10 mouse cellular contexts compared by ENCODE assay signal in genomic region chr7:81565381-81566055, GRCm38 (mm10). TPM values are rescaled to one million over a fixed set of nuclear protein-coding genes. Genes with fewer than 3 reads are reported as not detected.
DNase-seq lines count a peak whose midpoint lies in the region; ATAC-seq and TF ChIP-seq lines count a peak whose summit lies in the region.
"Had no signal": no experiment of that assay in that cellular context is flagged by ENCODE, and none has a peak within 500 bp of the region (broad histone marks: within the 10 kb centered on the region; RNA-seq: fewer than 3 reads in every experiment).

No protein-coding gene starts in this region.

- no peak for ATAC-seq in cerebellum, adult (ENCODE audit: insufficient number of reproducible peaks, low FRiP score, low TSS enrichment)
- no peak for ATAC-seq in hindbrain, embryonic 12.5 days (ENCODE audit: low FRiP score)
- ATAC-seq in limb, embryonic 14.5 days (ENCODE audit: low FRiP score, low read depth), result peak; percentile 47; the same call in 1 of the 2 replicates

- 0 out of 2 replicates have a peak overlapping the region, but pooled peaks have one; percentile 19 for H3K9ac ChIP-seq in hindbrain, embryonic 12.5 days
- no peak overlapping the region for H3K9ac ChIP-seq in limb, embryonic 14.5 days (ENCODE audit: low read depth, low read length, severe bottlenecking)

- no peak for TF ChIP-seq POLR2A in limb, embryonic 14.5 days (IDR thresholded peaks at IDR 0.05; ENCODE audit: borderline replicate concordance, extremely low read depth, insufficient read depth, insufficient read length)

- WGBS in hindbrain, embryonic 12.5 days, result 52% methylated on average over 7 of the region's 7 CpGs
- WGBS in limb, embryonic 14.5 days, result 31% methylated on average over 7 of the region's 7 CpGs

- DNase-seq in cerebellum, adult 11-12 months, result peak; percentile 24
- DNase-seq in left cerebral cortex, adult 18-20 months (ENCODE audit: low spot score in 2 of 2), result peak; percentile 10 to 37
- DNase-seq in left cerebral cortex, adult 11 months (ENCODE audit: low spot score), result no peak
- no peak for DNase-seq in limb, embryonic 14.5 days (ENCODE audit: low spot score)
- no peak for DNase-seq in ovary, postnatal 10 days (ENCODE audit: low spot score)
- DNase-seq in c-Kit-positive CD71-positive TER-119-positive erythroid progenitor cells, embryonic 14.5 days (ENCODE audit: low spot score), result no peak
- DNase-seq: kidney, adult 11 months; lung, postnatal 10 days had no signal

- no peaks in the 10 kb centered on the region for H3K27me3 ChIP-seq in hindbrain, embryonic 12.5 days
- no peaks in the 10 kb centered on the region for H3K27me3 ChIP-seq in limb, embryonic 14.5 days (ENCODE audit: control insufficient read depth, insufficient read depth, low read length)

- H3K9me3 ChIP-seq in hindbrain, embryonic 12.5 days (replicated peaks), result no peaks in the 10 kb centered on the region
- H3K9me3 ChIP-seq in limb, embryonic 14.5 days (ENCODE audit: control insufficient read depth, low read length), result no peaks in the 10 kb centered on the region

- H3K36me3 ChIP-seq in hindbrain, embryonic 12.5 days, result no peaks in the 10 kb centered on the region
- no peaks in the 10 kb centered on the region for H3K36me3 ChIP-seq in limb, embryonic 14.5 days (ENCODE audit: control insufficient read depth, insufficient read depth, low read length)

- peak overlapping the region; percentile 48 for H3K27ac ChIP-seq in hindbrain, embryonic 12.5 days
- H3K27ac ChIP-seq in limb, embryonic 14.5 days (replicated peaks; ENCODE audit: low read depth, low read length), result no peak overlapping the region

- H3K4me2 ChIP-seq in hindbrain, embryonic 12.5 days (replicated peaks), result no peak overlapping the region
- H3K4me2 ChIP-seq in limb, embryonic 14.5 days (replicated peaks; ENCODE audit: low read depth, low read length, severe bottlenecking), result no peak overlapping the region

- no peak overlapping the region for H3K4me3 ChIP-seq in hindbrain, embryonic 12.5 days
- no peak overlapping the region for H3K4me3 ChIP-seq in limb, embryonic 14.5 days (replicated peaks; ENCODE audit: low read length)

- H3K4me1 ChIP-seq in hindbrain, embryonic 12.5 days, result peaks cover 5% of the 10 kb centered on the region; the same call in 1 of the 2 replicates
- no peaks in the 10 kb centered on the region for H3K4me1 ChIP-seq in limb, embryonic 14.5 days (ENCODE audit: control insufficient read depth, insufficient read depth, low read length)

RNA-seq across cellular contexts. Expression of gene Fsd2, which starts 1.2 kb away (rescaled TPM):
- under 1 TPM; 0.09 to 0.26 TPM for total RNA-seq in left cerebral cortex, adult 18-20 months (2021)
- 0.46 and 0.53 TPM in 2 replicates for polyA plus RNA-seq in hindbrain, embryonic 12.5 days (2016; fragmentation: Nextera tagmentation; extraction: Ambion mirVana)
- polyA plus RNA-seq in limb, embryonic 14.5 days (2012; rRNA removed), result 0.68 and 0.78 TPM in 2 replicates
- polyA plus RNA-seq in limb, embryonic 14.5 days (2014; fragmentation: Nextera tagmentation; extraction: Ambion mirVana), result 0.58 and 1.3 TPM in 2 replicates

RNA-seq across cellular contexts. Expression of gene Whamm, which starts 5.5 kb away (rescaled TPM):
- 10 to 100 TPM; 15.1 to 17.5 TPM for total RNA-seq in left cerebral cortex, adult 18-20 months (2021)
- polyA plus RNA-seq in hindbrain, embryonic 12.5 days (2016; fragmentation: Nextera tagmentation; extraction: Ambion mirVana), result 7.8 and 7.9 TPM in 2 replicates
- 10.4 and 11.0 TPM in 2 replicates for polyA plus RNA-seq in limb, embryonic 14.5 days (2012; rRNA removed)
- polyA plus RNA-seq in limb, embryonic 14.5 days (2014; fragmentation: Nextera tagmentation; extraction: Ambion mirVana), result 5.4 and 7.5 TPM in 2 replicates

Comparison
In these comparisons a context has a peak if more than half of its experiments do, and no peak if none do; other contexts are left out.
1. DNase-seq: peak in cerebellum, adult 11-12 months (single experiment) and left cerebral cortex, adult 18-20 months (2 of 2); none in left cerebral cortex, adult 11 months (single experiment), limb, embryonic 14.5 days (single experiment), ovary, postnatal 10 days (single experiment) and c-Kit-positive CD71-positive TER-119-positive erythroid progenitor cells, embryonic 14.5 days (single experiment).